Mouse (Mus musculus): Measurements from ENCODE around the gene Zfp36.
"Not testable (repeated sequence)": the region's sequence is repeated elsewhere in the genome, so short reads cannot be mapped to it uniquely, and the experiment has no call there.

Zfp36 gene

DNA sequence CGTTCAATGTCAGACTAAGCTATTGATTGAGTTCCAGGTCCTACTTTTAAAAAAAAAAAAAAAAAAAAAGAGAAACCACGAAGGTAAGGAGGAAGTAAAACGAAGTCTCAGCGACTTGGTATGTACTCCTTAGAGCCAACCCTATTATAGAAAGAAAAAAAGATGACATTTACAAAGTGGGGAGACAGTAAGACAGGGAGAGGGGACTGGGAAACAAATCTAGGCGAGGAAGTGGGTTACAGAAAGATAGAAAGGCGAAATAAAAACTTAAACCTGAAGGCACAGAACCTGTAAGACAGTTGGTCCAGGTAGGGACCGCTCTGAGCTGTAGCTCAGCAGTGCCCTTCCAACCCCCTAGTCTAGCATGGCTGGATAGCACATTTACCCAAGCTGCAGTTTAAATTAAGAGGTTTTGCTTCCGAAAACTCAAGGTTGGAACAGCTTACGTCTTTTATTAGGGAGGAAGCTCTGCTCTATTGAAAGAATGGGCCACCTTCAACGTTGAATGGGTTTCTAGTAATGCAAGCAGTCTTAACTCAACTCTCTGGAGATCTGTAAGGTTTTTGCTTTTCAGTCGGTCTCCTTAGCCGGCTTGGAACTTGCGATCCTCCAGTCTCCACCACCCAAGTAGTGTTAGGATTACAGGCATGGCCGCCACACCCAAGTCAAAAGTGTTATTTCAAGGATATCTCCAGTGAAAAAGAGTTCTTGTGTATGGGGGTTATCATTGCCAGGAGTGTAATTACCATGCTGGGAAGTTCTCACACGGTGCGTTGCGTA is at the start of gene Zfp36:
TSS of gene Zfp36 (minus strand) at position 17 of the 780 bp plus-strand sequence.
- no peak for DNase-seq (ENCODE audit: low read depth, low spot score)

GRCm38 (mm10) chr7:28427738-28428137 is 47.7 kb upstream of the Zfp36 start:
- no peak for DNase-seq (ENCODE audit: low read depth, low spot score)

GRCm38 (mm10) chr7:28423018-28423417 is 43.0 kb upstream of the Zfp36 start:
- DNase-seq (ENCODE audit: low read depth, low spot score), result no peak

DNA sequence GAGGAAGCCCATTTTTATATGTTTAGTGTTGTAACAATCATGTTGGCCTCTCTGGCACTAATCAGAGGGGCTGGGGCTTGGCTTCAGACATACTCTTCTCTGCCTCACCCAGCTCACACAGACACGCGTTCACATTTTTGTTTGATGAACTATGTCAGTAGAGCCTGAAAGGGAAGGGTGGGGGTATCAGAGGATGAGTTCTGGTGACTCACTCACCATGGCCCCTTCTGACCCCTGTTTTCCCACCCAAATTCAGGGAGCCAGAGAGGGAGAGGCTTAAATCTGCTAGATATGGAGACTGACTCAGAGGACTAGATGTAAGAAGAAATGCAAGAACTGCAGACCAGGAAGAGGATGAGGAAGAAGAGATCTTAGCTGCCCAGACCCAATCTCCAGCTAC is 39.4 kb upstream of the Zfp36 start:
- no peak for DNase-seq (ENCODE audit: low read depth, low spot score)

DNA sequence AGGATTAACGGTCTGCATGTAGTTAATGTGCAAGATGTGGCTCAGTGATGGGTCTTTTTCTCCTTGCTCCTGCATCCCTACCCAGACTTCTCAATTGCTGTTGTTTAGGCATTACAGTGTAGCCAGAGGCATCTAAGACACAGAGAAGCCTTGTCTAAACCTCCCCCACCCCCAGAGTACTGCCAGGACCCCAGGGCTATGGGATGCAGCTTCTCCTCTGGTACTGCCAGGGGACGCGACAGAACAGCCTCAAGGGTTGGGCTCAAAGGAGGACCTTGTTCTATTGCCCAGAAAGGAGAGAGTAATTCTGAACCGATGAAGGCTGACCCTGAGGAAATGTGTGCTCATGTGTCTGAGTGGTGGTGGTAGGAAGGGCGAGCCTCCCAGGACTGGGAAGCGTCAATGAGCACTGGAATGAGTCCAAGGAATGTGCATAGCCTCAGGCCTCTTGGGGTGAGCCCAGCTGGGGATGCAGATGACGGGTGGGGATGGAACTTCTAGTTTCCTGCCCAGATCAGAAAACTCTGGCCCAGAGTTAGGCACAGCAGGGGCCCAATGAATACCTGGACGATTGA is 38.1 kb upstream of the Zfp36 start:
- DNase-seq (ENCODE audit: low read depth, low spot score), result no peak

GRCm38 (mm10) chr7:28417368-28417767 is 37.3 kb upstream of the Zfp36 start:
- no peak for DNase-seq (ENCODE audit: low read depth, low spot score)

GRCm38 (mm10) chr7:28412826-28413225 is 32.8 kb upstream of the Zfp36 start:
- no peak for DNase-seq (ENCODE audit: low read depth, low spot score)

- no peak for DNase-seq (ENCODE audit: low read depth, low spot score)
Observed at GRCm38 (mm10) chr7:28410841-28411475, 30.9 kb upstream of the Zfp36 start.

- no peak for DNase-seq (ENCODE audit: low read depth, low spot score)
Observed at GRCm38 (mm10) chr7:28401942-28402341, 21.9 kb upstream of the Zfp36 start.

DNA sequence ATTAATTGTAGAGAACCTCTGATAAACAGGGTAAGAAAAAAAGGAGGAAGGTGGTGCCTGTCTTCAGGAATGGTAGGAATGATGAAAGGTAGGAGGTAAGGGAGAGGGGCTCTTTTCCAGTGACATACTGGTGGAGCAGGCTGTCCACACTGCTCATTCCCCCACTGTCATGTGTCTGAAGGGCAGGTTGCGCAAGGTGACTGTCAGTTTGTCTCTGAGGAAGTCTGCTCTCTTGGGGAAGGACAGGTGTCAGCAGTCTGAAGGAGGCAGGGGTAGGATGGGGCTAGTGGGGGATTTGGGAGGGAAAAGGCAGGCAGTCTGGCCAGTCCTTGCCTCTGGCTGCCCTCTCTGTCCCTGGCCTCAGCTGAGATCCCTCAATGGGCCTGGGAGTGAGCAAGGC is 21.0 kb upstream of the Zfp36 start:
- DNase-seq (ENCODE audit: low read depth, low spot score), result no peak

DNA sequence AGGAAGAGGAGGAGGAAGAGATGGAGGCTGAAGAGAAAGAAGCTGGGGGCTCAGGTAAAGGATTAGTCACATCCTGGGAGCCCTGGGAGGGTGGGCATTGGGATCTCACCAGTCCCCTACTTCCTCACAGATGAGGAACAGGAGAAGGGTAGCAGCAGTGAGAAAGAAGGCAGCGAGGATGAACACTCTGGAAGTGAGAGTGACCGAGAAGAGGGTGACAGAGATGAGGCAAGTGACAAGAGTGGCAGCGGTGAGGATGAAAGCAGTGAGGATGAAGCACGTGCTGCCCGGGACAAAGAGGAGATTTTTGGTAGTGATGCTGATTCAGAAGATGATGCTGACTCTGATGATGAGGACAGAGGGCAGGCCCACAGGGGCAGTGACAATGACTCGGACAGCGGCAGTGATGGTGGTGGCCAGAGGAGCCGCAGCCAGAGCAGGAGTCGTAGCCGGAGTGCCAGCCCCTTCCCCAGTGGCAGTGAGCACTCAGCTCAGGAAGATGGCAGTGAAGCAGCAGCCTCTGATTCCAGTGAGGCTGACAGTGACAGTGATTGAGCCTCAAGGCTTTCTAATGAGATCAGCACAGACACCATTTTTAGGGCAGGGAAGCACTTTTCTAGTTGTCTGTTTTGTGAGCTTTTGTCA is 18.8 kb upstream of the Zfp36 start:
- DNase-seq (ENCODE audit: low read depth, low spot score), result no peak

DNA sequence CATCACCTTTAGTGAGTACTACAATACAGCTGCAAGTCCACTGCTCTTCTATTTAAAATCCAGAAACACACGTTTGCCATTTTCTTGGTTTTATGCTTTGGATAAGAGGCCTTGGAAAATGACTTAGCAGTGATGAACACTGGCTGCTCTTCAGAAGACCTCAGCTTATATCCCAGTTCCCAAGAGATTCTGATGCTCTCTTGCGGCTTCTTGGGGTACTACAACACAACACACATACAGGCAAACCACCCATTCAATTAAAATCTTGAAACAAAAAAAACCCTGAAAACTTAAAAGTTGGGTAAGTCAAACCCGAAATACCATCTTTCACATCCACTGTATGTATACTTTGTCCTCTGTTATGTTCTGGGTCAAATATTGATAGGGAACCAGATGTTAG is 17.9 kb upstream of the Zfp36 start:
- no peak for DNase-seq (ENCODE audit: low read depth, low spot score)

GRCm38 (mm10) chr7:28395425-28395824 is 15.4 kb upstream of the Zfp36 start:
- DNase-seq (ENCODE audit: low read depth, low spot score), result no peak

DNA sequence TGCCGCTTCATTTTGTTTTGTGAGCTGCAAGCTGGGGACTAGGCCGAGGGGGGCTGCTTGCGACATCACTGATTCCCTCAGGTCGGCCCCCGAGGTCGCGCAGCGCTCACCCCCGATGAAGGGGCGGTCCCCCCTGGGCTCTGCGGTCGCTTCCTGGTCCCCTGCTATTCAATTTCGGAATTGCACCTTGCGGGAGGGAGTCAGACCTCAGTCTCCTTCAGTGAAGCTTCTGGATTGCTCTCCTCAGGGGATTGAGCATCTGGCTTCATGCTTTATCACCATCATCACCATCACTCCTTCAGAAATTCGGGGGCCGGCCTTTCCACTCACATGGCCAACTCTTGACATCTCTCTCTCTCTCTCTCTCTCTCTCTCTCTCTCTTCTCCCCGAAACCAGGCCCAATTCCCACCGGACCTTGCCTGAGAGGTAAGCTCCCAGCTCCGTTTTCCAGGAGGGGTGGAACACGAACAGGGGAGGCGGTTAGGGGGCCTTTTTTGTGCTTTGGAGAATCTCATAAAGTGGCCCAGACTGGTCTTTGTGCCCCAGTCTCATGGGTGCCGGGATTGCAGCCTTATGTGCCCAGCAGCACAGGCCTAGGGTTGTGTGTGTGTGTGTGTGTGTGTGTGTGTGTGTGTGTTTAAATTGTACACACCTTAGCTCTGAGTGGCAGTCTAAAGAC is 13.4 kb upstream of the Zfp36 start:
- no peak for DNase-seq (ENCODE audit: low read depth, low spot score)

DNA sequence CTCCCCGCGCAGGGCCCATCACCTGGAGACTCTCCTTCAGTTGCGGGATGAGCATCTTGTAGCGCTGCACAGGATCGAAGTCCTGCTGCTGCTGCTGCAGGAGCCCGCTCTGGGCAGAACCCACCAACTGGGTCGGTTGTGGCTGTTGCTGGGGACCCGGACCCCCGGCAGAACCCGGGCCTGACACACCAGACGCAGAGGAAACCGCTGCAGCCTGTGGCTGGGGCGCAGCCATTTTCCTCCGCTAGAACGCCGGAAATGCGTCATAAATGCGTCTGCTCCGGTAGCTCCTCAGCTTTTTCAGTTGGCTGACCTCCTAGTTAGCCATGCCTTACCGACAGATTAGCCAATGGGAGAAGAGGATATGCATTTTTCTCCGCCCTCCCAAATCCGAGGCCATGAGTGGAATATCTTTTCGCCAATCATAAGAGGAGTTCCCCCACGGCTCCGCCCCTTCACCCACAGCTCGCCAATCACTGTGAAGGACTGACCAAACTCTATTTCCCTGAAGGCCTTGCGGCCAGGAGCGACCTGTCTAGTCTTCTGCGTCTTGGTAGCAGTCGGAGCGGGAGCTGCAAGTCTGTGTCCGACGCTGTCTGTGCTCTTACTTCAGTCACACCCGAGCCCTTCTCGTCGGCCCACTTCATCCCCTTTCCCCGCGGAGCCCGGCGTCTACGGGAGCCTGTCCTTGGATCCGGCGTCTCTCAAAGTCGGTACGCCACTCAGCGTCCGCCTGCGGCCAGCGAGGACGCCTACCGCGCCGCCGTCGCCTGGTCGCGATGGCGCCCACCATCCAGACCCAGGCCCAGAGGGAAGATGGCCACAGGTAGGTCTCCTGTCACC is 12.6 kb upstream of the Zfp36 start, which contains the start of the genes Med29 and Paf1:
TSS of gene Med29 (minus strand) at position 280 of the 843 bp plus-strand sequence.
TSS of gene Paf1 (plus strand) at position 523 of the 843 bp plus-strand sequence.
- peak; percentile 98 for DNase-seq (ENCODE audit: low read depth, low spot score)

DNA sequence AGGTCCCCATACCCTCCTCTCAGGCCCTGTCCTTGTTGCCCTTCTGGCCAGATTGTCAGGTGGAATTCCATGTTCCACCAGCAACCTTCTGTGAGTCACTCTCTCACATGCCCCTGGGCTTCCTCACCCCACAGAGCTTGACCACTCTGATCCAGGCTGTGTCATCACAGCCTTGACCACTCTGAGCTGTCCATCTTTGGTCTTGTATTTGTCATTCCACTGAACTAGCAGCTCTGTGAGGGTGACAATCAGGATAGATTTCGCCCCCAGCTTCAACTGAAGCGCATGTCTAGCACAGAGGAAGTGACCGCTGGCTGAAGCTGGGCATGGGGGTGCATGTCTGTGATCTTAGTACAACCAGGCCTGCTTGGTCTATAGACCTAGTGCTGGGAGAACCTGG is 10.3 kb upstream of the Zfp36 start:
- DNase-seq (ENCODE audit: low read depth, low spot score), result no peak

DNA sequence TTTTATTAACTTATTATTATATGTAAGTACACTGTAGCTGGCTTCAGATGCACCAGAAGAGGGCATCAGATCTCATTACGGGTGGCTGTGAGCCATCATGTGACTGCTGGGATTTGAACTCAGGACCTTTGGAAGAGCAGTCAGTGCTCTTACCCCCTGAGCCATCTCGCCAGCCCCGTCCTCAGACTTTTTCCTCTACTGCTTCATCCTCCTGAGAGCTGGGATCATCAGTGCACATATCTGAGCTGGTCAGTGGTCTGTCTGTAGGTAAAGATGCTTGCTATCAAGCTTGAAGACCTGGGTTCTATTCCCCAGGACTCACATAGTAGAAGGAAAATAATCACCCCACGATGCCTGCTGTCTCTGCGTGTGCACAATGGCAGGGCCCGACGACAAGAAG is 7.3 kb upstream of the Zfp36 start:
- DNase-seq (ENCODE audit: low read depth, low spot score), result not testable (repeated sequence)

- not testable (repeated sequence) for DNase-seq (ENCODE audit: low read depth, low spot score)
Observed at GRCm38 (mm10) chr7:28386877-28387276, 6.8 kb upstream of the Zfp36 start.

GRCm38 (mm10) chr7:28386462-28386861 is 6.4 kb upstream of the Zfp36 start:
- no peak for DNase-seq (ENCODE audit: low read depth, low spot score)

GRCm38 (mm10) chr7:28386007-28386406 is 6.0 kb upstream of the Zfp36 start:
- no peak for DNase-seq (ENCODE audit: low read depth, low spot score)

DNA sequence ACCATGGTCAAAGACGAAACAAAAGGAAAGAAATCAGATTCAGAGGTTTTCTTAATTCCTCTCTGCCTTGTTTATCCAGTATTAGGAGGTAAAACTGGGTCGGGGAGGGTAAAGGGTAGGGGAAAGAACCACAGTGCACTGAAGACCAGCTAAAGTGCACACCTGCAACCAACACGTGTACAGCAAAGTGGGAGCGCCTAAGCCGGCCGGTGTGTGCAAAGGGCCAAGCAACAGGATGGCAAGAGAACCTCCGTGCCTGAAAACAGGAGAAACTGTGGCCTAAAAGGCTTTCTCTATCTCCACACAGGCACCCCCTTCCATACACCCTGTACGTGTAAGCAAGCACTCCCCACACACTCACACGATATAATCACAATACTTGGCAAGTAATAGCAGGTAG is 5.1 kb upstream of the Zfp36 start:
- no peak for DNase-seq (ENCODE audit: low read depth, low spot score)
